Mouse (Mus musculus) heart, postnatal 0 days (tissue): ENCODE measurements around the gene Gm26602. TPM values are rescaled to one million over a fixed set of nuclear protein-coding genes. Genes with fewer than 3 reads are reported as not detected.

ENCODE experiments used
- ATAC-seq: fragments of 200-750 bp; cut with Nextera tagmentation; 2 replicates; pipeline ENCODE4 v1.8.0; 2017; ENCODE audit warnings: low read depth, moderate number of reproducible peaks, moderate library complexity; ENCODE audit not compliant: insufficient read depth
- DNase-seq: peaks from one replicate; pipeline ENCODE4 v3.0.0-alpha.2; 2016; ENCODE audit warnings: low spot score
- H3K27ac ChIP-seq: fragments of 300-500 bp; sonication (generic); 2 replicates; pipeline ENCODE4 v1.5.1; 2014; ENCODE audit warnings: low read depth, mild to moderate bottlenecking
- H3K27me3 ChIP-seq: fragments of 300-500 bp; sonication (generic); 2 replicates; pipeline ENCODE4 v1.6.1; 2014; ENCODE audit warnings: low read length, mixed read lengths; ENCODE audit not compliant: control insufficient read depth, insufficient read depth
- H3K36me3 ChIP-seq: fragments of 300-500 bp; sonication (generic); replicated peaks from 2 replicates; pipeline ENCODE4 v1.6.1; 2014; ENCODE audit warnings: low read length, mixed read lengths; ENCODE audit not compliant: control insufficient read depth, insufficient read depth
- H3K4me1 ChIP-seq: fragments of 300-500 bp; sonication (generic); 2 replicates; pipeline ENCODE4 v1.6.1; 2014; ENCODE audit warnings: antibody characterized with exemption; ENCODE audit not compliant: control insufficient read depth, insufficient read depth
- H3K4me2 ChIP-seq: fragments of 300-500 bp; sonication (generic); 2 replicates; pipeline ENCODE4 v1.6.1; 2014; ENCODE audit warnings: low read depth, mild to moderate bottlenecking, low read length, moderate library complexity
- H3K4me3 ChIP-seq: fragments of 300-500 bp; sonication (generic); 2 replicates; pipeline ENCODE4 v1.5.1; 2014; ENCODE audit warnings: low read depth, low read length
- H3K9ac ChIP-seq: fragments of 300-500 bp; sonication (generic); replicated peaks from 2 replicates; pipeline ENCODE4 v1.6.1; 2014; ENCODE audit warnings: low read depth, low read length, mixed read lengths
- H3K9me3 ChIP-seq: fragments of 300-500 bp; sonication (generic); replicated peaks from 2 replicates; pipeline ENCODE4 v1.6.1; 2016; ENCODE audit warnings: low read length; ENCODE audit not compliant: control insufficient read depth
- CTCF ChIP-seq: IDR thresholded peaks from 2 replicates; pipeline ENCODE4 v1.5.1; 2016; ENCODE audit warnings: antibody characterized with exemption, control low read depth, low read depth
- EP300 ChIP-seq: IDR thresholded peaks from 2 replicates; pipeline ENCODE4 v1.6.1; 2016; ENCODE audit warnings: antibody characterized with exemption, low read depth
- WGBS: fragments of 180-500 bp; shearing (Covaris S2); extraction: QIAGEN DNeasy Blood & Tissue Kit; methylation state at CpG from one replicate; pipeline ENCODE4 v1.1.7; 2014; 5-methylcytosine and 5-hydroxymethylcytosine counted together
- polyA plus RNA-seq: library from polyadenylated mRNA; unstranded; fragments of >200 nt; fragmentation: Nextera tagmentation; extraction: Ambion mirVana; gene quantifications from 2 replicates; pipeline ENCODE4 v1.2.1, GENCODE M21; 2015
- total RNA-seq: library from RNA; depleted of rRNA; stranded (reverse); fragments of >200 nt; gene quantifications from 2 replicates; pipeline ENCODE4 v1.2.3, GENCODE M21; 2014; ENCODE audit warnings: low replicate concordance

Gene Gm26602
- total and polyA plus RNA-seq, 2 experiments from 2014 or later: 4.0 TPM; not detected in 1

GRCm38 (mm10) chr10:79936911-79937441, 26.3 kb downstream of the Gm26602 start:
- H3K9ac ChIP-seq: no peak overlapping the region
- H3K27ac ChIP-seq: peak overlapping the region; percentile 58
- H3K36me3 ChIP-seq: no peaks in the 10 kb centered on the region
- H3K27me3 ChIP-seq: no peaks in the 10 kb centered on the region
- no peaks in the 10 kb centered on the region for H3K9me3 ChIP-seq
- peak; percentile 81 for DNase-seq
- ATAC-seq: peak; percentile 84
- 13% methylated on average over 23 of the region's 27 CpGs for whole genome bisulfite sequencing
- H3K4me1 ChIP-seq: peaks cover 32% of the 10 kb centered on the region
- peak overlapping the region; percentile 55 for H3K4me2 ChIP-seq
- H3K4me3 ChIP-seq: peak overlapping the region; percentile 28
- TF ChIP-seq EP300 (peak; percentile 94), CTCF (no peak)

- ATAC-seq: no peak
- no peak overlapping the region for H3K4me3 ChIP-seq
- H3K9ac ChIP-seq: no peak overlapping the region
- WGBS: 85% methylated on average over 11 of the region's 11 CpGs
- no peaks in the 10 kb centered on the region for H3K36me3 ChIP-seq
- H3K4me2 ChIP-seq: peak overlapping the region; percentile 55; the same call in 1 of the 2 replicates
- no peaks in the 10 kb centered on the region for H3K27me3 ChIP-seq
- peaks cover 25% of the 10 kb centered on the region for H3K4me1 ChIP-seq
- DNase-seq: no peak
- no peak overlapping the region for H3K27ac ChIP-seq
- TF ChIP-seq CTCF (no peak), EP300 (no peak)
- no peaks in the 10 kb centered on the region for H3K9me3 ChIP-seq
These were observed 27.3 kb downstream of the Gm26602 start for GRCm38 (mm10) chr10:79937775-79938526.

GRCm38 (mm10) chr10:79940749-79941148, 30.1 kb downstream of the Gm26602 start:
- Histone ChIP-seq H3K4me1 (peaks cover 24% of the 10 kb centered on the region), H3K27ac (no peak overlapping the region), H3K36me3 (no peaks in the 10 kb centered on the region), H3K27me3 (no peaks in the 10 kb centered on the region), H3K9ac (0 out of 2 replicates have a peak overlapping the region, but pooled peaks have one; percentile 19), H3K4me3 (no peak overlapping the region), H3K9me3 (no peaks in the 10 kb centered on the region), H3K4me2 (no peak overlapping the region)
- TF ChIP-seq EP300 (no peak), CTCF (no peak)
- no peak for ATAC-seq
- DNase-seq: no peak
- 31% methylated on average over 7 of the region's 7 CpGs for WGBS

GRCm38 (mm10) chr10:79942988-79943387, 32.3 kb downstream of the Gm26602 start:
- no peak overlapping the region for H3K4me3 ChIP-seq

GRCm38 (mm10) chr10:79943471-79943901, 32.8 kb downstream of the Gm26602 start:
- Histone ChIP-seq H3K36me3 (no peaks in the 10 kb centered on the region), H3K27ac (no peak overlapping the region), H3K4me1 (peaks cover 11% of the 10 kb centered on the region; the same call in 1 of the 2 replicates), H3K27me3 (no peaks in the 10 kb centered on the region), H3K9ac (no peak overlapping the region), H3K4me3 (no peak overlapping the region), H3K4me2 (no peak overlapping the region), H3K9me3 (no peaks in the 10 kb centered on the region)
- no peak for ATAC-seq
- TF ChIP-seq EP300: no peak
- no peak for TF ChIP-seq CTCF
- DNase-seq: no peak
- 82% methylated on average over 8 of the region's 9 CpGs for WGBS

More at GRCm38 (mm10) chr10:79942988-79943387, 32.3 kb downstream of the Gm26602 start:
- no peaks in the 10 kb centered on the region for H3K9me3 ChIP-seq
- ATAC-seq (no peak), DNase-seq (no peak)
- no peak overlapping the region for H3K4me2 ChIP-seq
- no peak for TF ChIP-seq EP300
- no peak for TF ChIP-seq CTCF
- H3K36me3 ChIP-seq: no peaks in the 10 kb centered on the region
- H3K27ac ChIP-seq: no peak overlapping the region
- H3K4me1 ChIP-seq: peaks cover 11% of the 10 kb centered on the region; the same call in 1 of the 2 replicates
- H3K27me3 ChIP-seq: no peaks in the 10 kb centered on the region
- WGBS: 100% methylated on average over 1 of the region's 1 CpGs
- H3K9ac ChIP-seq: no peak overlapping the region
